Mouse (Mus musculus) retina, adult 2 months (tissue): ENCODE measurements around the gene Cox16.
A peak's percentile ranks its signal among the peaks of the same experiment; 100 is the strongest.
"Not testable (repeated sequence)": the region's sequence is repeated elsewhere in the genome, so short reads cannot be mapped to it uniquely, and the experiment has no call there.

Experiments
- DNase-seq: peaks from one replicate; pipeline ENCODE4 v3.0.0-alpha.2; 2012; ENCODE audit warnings: low read depth, low spot score

Cox16 gene

GRCm38 (mm10) chr12:81484727-81485191 is at the start of gene Cox16:
TSS of gene Cox16 (minus strand) at chr12:81485127.
- DNase-seq = peak; percentile 77

- DNase-seq = no peak
Measured at GRCm38 (mm10) chr12:81533029-81533419, 48.1 kb upstream of the Cox16 start.

GRCm38 (mm10) chr12:81532316-81533028 is 47.5 kb upstream of the Cox16 start, which contains the start of the genes Gm20498 and Synj2bp:
TSS of gene Gm20498 (minus strand) at chr12:81532905.
TSS of gene Synj2bp (minus strand) at chr12:81532911.
- peak; percentile 68 for DNase-seq

GRCm38 (mm10) chr12:81530587-81530986 is 45.7 kb upstream of the Cox16 start:
- not testable (repeated sequence) for DNase-seq

GRCm38 (mm10) chr12:81496906-81497305 is 12.0 kb upstream of the Cox16 start:
- DNase-seq = not testable (repeated sequence)

GRCm38 (mm10) chr12:81490491-81490890 is 5.6 kb upstream of the Cox16 start:
- no peak for DNase-seq

GRCm38 (mm10) chr12:81485311-81485710 is 384 bp upstream of the Cox16 start:
- no peak for DNase-seq

GRCm38 (mm10) chr12:81484212-81484611 is 715 bp downstream of the Cox16 start:
- DNase-seq = no peak

GRCm38 (mm10) chr12:81483656-81484055 is 1.3 kb downstream of the Cox16 start:
- DNase-seq = no peak

- not testable (repeated sequence) for DNase-seq
Measured at GRCm38 (mm10) chr12:81459051-81459450, 25.9 kb downstream of the Cox16 start.

- DNase-seq = not testable (repeated sequence)
Measured at GRCm38 (mm10) chr12:81438985-81439384, 45.9 kb downstream of the Cox16 start.

- not testable (repeated sequence) for DNase-seq
Measured at GRCm38 (mm10) chr12:81434778-81435177, 50.1 kb downstream of the Cox16 start.

GRCm38 (mm10) chr12:81421846-81422245 is 63.1 kb downstream of the Cox16 start, which contains the start of gene Adam4:
TSS of gene Adam4 (minus strand) at chr12:81421946.
- no peak for DNase-seq

- no peak for DNase-seq
Measured at GRCm38 (mm10) chr12:81413211-81413610, 71.7 kb downstream of the Cox16 start.

GRCm38 (mm10) chr12:81408966-81409365 is 76.0 kb downstream of the Cox16 start:
- DNase-seq = no peak

GRCm38 (mm10) chr12:81402187-81402586 is 82.7 kb downstream of the Cox16 start:
- DNase-seq = peak; percentile 26

GRCm38 (mm10) chr12:81379364-81379763 is 105.6 kb downstream of the Cox16 start, which contains the start of gene Gm4787:
TSS of gene Gm4787 (minus strand) at chr12:81379464.
- not testable (repeated sequence) for DNase-seq

GRCm38 (mm10) chr12:81333841-81334240 is 151.1 kb downstream of the Cox16 start:
- no peak for DNase-seq

GRCm38 (mm10) chr12:81332875-81333421 is 152.0 kb downstream of the Cox16 start, which contains the start of gene Slc8a3:
TSS of gene Slc8a3 (minus strand) at chr12:81333180.
- DNase-seq = peak; percentile 36

- DNase-seq = peak; percentile 43
Measured at GRCm38 (mm10) chr12:81331937-81332874, 152.7 kb downstream of the Cox16 start.

GRCm38 (mm10) chr12:81331046-81331638 is 153.8 kb downstream of the Cox16 start:
- no peak for DNase-seq
